Mouse (Mus musculus): ENCODE data around the gene Foxp1. TPM values are rescaled to one million over a fixed set of nuclear protein-coding genes. Genes with fewer than 3 reads are reported as not detected.

Foxp1 gene
- polyA plus RNA-seq, 2 experiments from 2014 or later, result 210 to 217 TPM

DNA sequence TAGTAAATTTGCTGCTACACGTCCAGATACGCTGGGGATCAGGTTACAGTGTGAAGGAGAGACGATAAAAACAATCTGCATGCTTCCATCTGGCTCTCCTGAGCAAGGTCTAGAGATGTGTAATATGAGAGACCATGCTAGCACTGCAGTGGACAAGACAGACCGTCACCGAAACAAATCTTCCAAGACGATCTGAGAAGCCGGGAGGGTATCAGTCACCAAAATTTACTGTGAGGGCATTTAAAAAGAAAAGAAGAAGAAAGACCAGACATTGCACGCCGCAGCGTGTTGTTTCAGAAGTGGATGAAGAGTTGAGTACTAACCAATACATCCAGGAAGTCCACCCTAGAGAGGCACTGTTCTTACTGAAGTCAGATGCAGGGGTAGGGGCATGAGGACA, 39.0 kb downstream of the Foxp1 start:
- no peak for ATAC-seq

DNA sequence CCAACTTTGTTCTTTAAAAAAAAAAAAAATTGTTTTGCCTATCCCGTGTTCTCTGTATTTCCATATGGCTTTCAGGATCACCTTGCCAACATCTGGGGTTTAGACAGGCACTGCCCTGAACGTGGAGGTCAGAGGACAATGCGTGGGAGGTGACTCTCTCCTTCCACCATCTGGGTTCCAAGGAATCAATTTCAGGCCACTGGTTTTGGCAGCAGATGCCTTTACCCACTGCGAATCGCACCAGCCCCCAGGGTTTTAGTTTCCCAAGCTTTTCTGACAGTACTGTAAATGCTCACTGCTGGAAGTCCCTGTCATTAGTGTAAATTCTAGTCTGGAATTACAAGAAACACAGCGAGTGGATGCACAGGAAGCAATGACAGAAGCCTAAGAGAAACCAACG, 41.0 kb downstream of the Foxp1 start:
- no peak for ATAC-seq

DNA sequence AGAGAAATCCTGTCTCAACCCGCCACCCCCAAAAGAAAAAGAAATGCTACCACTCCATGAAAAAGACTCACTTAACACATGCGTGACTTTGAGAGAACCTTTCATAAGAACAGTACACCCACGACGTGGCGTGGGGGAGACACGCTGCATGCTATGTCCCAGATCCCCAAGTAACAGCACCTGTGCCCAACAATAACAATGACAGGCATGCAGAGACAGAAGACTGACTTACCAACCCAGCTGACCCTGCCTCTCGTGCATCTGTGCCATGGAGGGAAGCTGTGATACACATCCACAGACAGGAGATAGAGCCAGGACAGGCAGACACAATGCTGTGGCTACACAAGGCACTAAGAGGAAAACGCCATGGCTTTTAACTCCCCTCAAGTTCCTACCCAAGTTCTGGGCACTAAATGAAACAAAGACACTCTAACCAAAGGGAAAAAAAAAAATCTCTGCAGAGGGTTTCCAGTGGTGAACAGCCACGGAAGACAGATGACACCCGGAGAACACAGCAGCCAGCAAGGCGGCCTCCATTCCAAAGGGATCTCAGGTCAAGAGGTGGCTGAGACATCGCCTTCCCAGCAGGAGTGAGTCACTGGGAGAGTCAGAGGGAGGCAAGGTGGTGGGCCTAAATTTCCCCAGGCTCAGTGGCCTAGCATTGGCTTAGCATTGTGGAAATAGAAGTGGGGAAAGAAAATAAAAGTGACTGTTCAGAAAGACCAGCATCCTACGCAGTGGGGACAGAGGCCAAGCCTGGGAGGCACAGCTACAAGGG, 43.5 kb downstream of the Foxp1 start:
- no peak for ATAC-seq

DNA sequence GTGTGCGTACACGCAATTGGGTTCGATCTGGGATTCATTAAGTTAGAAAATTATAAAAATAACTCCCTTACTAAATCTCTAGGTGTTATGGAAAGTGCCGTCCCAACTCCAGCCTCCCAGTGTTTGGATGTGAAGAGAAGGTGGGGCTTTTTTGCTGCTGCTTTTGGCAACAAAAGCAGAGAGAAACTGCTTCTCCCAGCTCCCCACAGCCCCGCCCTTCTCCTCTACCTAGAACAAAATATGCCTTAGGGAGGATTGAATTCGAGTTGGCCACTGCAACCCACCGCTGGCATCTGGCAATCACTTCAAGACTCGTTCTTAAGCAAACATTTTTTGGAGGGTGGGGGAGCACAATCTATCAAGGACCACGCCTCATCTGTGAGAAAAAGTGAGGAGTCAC, 47.5 kb downstream of the Foxp1 start:
- ATAC-seq, result no peak

DNA sequence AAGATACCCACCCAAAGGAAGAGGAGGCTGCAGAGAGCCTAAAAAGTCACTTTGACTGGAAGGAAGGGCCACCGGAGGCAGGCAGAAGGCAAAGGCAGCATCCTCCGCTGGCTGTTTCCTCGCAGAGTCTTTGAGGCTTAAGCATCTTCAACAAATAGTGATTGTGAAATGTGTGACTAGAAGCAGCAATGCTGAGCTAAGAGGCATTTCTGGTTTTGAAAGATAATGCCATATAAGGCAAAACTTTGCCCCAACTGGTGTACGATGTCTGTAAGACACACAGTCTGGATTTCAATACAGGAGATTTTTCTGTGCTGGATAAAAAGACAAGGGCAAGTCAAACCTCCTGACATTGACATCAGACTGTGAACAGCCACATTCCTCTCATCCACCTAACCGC, 51.6 kb downstream of the Foxp1 start:
- no peak for ATAC-seq

DNA sequence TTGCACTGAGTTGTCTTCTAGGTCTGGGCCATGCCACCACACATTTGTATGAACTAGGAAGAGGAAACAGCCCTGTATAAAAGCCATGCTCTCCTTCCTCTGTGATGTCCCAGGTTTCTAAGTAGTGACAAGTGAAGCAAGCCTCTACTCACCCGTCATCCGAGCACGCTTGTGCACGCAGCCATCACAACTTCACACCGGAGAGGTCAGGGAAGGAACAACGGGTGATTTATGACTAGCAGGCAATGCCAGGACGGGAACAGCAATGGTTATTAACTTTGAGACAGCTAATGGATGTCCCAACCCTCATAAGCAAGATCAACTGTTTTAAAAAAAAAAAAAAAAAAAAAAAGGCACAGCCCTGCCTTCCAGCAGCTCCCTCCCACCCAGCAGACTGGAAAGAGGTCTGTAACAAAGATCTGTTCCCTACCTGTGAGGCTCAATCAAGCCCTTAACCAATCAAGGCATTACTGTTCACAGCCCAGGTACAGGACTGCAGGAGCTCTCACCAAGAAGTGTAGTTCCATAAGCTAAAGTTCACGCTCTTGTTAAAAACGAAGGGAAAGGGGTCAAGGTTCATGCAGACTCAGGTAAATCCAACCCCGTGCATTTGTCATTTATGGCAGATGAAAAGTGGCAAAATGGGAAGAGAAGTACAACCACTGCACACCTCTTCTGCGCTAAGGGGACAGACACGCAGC, 53.2 kb downstream of the Foxp1 start:
- ATAC-seq, result no peak

DNA sequence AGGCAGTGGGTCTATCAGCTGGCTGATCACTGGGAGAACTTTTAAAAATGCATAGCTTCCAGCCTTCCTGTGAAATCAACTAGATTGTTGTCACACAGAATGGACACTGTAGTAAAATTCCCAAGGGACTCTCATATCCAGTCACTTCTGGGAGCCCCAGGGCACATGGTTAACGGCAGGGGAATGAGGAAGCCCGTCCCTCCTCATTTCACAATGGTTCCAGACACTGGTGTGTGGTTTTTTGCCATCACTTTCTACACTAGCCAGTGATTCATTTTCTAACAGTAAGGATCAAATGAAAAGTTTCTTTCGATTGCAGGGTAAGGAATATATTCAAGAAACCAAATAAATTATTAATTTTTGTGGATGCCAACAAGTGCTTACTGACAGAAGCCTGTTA, 54.7 kb downstream of the Foxp1 start:
- ATAC-seq, result no peak

DNA sequence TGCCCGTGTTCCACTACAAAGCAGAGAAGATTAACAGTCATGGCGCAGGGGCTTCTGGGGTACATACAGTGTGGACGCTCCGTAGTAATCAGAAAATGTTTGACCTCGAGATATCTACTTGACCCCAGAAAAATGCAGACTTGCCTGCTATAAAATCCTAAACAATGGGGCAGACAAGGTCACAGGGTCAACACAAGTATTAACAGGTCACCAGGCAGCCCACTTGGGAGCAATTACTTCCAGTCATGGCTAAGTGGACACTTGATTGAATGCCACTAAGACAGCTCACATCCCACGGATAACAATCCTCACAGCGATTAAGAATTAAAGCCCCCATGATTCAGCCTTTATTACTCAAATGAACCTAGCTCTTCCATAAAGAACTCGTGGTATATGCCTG, 55.4 kb downstream of the Foxp1 start:
- ATAC-seq, result no peak

DNA sequence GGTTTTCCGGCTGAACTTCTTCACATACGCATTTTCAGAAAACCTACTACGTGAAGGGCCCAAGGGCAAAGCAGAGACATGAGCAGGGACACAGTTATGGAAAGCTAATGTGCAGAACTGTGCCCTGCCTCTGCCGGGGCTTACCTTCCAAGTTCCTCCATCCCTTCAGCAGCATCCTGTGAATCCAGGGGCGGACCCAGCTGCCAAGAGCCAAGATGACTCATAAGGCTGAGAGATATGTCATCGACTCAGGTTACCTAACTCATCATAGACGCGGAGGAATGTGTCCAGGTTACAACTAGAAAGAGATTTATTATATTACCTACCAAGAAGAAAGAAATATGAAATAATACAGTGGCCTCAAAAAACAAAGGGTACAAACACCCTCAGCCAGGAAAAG, 56.2 kb downstream of the Foxp1 start:
- no peak for ATAC-seq

DNA sequence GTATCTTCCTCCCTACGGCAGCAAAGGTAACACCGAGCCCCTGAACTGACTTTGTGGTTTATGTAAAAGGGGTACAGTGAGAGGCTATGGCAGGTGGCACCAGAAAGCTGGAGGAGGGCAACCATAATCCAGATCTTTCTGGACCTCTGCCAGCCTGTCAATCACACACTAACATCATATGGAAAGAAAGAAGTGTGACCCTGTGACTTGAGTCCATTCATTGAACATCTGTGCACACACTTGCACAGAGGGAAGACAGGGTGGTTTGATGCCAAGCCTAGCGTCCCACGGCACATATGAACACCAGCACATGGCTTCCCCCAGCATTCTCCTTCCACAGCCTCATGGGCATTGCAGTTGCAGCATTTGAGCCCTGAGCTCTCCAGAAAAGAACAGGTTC, 58.1 kb downstream of the Foxp1 start:
- no peak for ATAC-seq

DNA sequence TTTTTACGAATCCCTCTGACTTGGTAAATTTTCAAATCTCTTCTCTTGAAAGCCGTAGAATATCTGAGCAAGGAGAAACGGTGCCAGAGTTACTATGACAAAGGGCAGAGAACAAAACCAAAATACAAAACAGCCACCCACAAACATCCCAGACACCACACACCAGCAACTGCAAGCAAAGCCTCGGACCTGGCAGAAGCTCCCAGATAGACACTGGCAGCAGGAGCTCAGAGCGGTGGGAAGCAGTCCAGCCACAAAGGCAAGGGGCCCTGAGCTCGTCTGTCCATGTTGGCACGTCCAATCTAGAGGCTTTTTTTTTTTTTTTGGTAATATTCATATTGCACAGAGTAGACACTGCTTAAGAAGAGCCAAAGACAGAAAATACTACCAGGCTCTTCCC, 58.6 kb downstream of the Foxp1 start:
- no peak for ATAC-seq

DNA sequence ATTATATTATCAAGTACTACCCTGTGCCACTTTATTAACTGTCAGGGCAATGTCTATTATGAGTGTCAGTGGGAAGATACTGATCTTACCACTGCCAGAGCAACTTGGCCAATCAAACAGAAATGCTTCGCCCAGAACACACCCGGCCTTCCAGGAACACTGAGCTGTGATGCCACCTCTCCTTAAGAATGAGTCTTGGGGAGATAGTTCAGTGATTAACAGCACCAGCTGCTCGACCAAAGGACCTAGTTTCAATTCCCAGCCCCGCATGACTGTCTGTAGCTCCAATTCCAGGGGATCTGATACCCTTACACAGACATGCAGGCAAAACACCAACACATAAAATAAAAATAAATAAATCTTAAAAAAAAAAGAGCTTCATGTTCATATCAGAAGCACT, 63.7 kb downstream of the Foxp1 start:
- no peak for ATAC-seq

DNA sequence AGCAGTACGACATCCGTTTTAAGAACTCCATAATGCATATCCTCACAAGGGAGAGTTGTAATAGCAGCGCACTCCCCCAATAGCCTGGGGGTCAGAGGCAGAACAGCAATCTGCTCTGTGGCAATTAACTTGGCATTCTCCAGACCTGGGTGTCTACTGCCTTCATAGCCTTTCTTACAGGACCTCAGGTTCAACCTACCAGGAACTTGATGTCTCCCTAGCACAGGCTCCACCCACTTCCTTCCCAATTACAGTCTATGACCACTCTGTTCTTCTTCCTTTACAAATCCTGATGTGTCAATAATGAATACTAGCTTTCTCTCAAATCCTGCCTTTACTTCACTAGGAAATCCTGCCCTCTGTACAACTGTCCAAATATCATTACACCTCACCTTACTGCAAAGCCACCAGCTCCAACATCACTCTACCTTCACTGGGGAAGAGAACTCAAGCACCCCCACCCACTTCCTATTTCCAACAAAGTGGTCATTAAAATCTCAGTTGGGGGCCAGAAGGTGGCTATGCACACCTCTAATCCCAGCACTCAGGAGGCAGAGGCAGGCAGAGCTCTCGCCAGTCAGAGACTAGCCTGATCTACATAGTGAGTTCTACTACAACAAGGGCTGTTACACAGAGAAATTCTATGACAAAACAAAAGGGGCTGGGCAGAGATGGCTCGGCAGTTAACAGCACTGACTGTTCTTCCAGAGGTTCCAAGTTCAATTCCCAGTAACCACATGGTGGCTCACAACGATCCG, 68.6 kb downstream of the Foxp1 start:
- ATAC-seq, result no peak

DNA sequence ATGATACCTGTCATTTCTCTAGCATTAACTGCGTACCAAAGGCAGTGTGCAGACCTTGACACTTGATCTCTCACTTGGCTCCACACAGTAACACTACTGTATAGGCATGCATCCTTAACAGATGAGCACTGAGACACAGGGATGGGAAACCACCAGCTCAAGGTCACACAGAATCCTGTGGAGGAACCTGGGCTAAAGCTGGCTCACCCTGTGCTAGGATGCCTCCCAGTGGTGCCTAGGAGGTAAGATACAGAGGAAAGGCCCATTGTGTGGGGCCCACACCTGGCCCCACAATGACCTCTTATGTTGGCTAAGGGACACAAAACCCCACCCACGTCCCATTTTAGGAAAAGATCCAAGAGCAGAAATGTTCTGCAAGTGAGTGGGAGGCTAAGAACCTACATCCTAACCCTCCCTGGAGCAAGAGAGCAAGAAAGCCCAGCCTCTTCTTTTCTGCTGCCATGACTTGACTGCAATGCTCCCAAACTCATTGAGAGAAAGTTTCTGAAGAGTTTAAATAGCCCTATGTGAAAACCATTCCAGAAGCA, 69.8 kb downstream of the Foxp1 start:
- peak; percentile 86 for ATAC-seq

DNA sequence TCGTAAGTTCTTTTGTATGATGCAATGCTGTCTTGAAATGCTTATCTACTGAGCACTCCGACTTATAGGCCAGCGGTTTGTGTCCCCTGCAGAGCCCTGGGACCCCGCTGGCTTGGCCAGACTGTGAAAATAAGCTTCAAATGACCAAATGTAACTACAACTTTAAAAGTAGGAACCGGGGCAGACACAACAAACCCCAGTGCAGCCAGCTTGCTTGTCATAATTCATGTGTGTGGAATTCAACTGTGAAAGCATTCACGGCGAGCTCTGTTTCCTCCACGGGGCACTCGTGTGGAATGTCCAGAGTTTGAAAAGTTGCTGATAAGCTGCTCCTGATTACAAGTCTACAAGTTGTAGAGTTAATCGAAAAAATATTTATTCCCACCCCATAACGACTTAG, 71.0 kb downstream of the Foxp1 start:
- ATAC-seq, result no peak

DNA sequence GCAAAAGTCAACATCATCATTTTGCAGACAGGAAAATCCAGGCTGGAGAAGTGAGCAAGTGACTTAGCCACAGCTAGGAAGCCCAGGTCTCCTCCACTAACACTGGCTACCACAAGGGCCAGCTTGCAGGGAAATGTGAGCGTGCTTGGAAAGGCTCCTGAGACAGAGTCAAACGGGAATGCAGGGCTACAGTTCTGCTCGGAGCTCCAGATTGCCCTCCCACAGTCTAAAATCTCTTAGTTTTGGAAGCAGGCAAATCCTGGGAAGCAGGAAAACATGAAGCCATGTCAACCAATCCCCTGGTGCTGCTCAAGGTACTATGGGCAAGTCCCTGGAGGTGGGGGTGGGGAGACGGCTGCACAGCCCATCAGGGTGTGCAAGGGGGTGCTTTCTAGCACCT, 75.1 kb downstream of the Foxp1 start:
- ATAC-seq, result no peak

DNA sequence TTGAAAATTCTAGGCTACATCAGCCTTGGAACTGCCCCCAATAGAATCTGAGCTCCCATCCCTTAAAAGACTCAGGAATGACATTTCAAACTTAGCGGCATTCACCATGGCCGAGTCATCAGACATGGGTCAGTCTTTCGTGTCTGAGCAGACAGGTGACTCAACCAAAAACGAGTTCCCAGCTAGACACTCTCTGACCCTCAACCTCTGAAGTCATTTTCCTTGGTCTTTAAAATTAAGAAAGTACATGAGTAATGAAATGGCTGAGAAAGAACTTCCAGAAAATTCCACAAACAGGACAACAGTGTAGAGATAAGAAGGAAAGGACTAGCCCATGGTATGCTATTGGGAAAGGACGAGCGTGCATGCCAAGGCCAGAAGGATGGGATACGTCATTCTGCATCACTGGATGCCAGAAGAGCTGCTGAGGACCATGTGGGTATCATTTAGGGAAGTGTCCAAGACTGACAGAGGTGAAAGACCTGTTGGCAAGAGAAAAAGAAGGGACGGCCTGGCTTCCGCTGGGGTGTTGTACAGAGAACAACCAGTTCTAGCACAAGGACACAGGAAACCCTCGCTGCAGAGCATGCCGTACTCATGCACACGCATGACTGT, 75.6 kb downstream of the Foxp1 start:
- no peak for ATAC-seq

DNA sequence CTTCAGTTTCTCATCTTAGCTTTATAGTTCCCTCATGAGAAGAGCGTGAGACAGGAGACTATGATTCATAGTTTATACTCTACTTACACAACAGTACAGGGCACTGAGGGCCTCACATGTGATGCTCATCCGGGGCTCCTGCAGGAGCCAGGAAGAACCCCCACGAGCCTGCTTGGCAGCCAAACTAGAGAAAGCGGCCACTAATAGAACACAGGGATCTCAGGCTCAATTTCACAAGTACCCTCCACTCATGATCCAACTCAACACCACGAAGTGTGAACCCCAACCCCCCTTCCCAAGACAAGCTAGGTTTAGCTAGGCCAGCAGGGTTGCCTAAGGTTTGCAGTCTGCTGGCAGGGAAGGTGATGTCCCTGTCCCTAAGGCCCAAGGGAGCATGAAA, 79.1 kb downstream of the Foxp1 start:
- peak; percentile 54 for ATAC-seq

DNA sequence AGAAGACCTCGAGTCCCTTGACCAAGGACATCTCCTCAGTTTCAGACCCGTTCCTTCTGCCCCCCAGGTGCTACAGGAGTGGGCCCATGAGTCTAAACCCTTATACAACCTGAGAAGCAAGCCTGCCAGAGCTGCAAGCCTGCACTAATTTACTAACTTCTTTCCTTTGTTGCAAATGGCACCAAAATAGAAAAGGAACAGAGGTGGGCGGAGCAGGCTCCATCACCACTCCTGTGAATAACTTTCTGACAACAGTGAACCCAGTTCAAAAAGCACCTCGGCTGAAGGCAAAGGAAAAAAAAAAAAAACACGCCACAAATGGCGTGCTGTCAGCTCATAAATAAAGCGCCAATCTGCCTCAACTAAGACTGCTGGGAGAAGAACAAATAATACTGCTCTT, 81.4 kb downstream of the Foxp1 start:
- no peak for ATAC-seq

DNA sequence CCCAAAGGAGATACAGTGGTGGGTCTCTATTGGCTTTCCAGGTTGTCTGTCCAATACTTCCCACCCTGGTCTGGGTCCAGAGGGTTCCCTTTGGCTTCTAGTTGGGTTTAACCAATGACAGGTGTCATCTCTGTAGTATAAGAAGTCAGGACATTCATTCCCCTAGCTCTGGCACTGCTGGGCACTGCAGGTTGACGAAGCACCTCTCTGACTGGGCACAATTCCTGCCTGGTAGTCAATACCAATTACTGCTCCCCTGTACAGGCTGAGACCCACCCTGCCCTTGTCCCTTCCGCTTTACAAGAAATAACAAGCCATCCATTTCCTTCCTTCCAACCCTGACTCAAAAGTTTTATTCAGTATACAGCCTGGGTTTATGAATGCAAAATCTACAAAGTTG, 81.9 kb downstream of the Foxp1 start:
- ATAC-seq, result no peak

DNA sequence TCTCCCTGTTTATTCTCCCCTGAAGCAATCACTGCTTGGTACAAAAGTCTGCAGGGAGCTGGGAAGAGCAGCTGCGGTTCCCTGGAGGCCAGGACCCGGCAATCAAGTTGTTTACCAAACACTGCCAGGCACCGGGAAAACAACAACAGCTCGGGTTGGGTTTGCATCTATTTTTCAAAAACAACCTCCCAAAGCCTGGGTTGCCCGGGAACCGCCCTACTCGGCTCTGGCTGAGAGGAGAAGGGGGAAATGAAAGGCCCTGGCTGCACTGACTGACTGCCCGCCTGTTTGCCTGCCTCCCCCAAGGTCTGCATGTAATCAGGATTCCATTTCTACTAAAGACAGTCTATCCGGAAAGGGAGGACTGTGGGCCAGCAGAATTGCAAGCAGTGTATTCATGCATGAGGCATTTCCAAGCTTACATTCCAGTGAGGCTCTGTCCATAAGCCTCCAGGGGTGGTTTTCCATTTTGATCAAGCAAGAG, 82.6 kb downstream of the Foxp1 start:
- no peak for ATAC-seq

DNA sequence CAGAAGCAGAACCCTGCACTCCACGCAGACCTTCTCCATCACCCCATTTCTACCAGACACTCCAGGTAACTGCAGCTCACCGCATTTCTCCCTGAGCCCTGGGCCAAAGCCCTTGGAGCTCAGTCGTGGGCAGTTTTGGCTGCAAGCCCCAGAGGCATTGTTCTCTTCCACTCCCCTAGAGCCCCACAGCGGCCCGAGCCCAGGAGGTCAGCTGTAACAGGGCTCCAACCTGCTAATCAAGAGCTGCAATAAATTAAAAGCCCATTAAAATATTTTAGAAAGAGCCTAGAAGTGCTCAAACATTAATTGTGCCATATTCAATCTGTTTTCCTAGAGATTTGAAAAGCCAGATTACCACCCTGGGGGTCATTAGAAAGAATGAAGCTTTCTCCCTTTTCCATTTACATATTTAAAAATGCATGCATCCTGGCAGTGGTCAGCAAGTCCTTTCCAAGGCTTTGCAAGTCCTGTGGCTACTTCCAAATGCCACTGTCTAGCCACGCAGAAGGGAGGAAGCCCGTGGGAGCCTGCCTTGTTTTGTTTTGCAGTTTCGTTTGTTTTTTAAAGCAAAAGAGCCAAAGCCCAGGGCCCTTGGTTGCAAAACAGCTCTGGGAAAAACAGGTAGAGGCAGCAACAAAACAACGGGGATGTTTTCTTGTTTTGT, 83.2 kb downstream of the Foxp1 start:
- ATAC-seq, result no peak

All from activated CD4-positive, CD25-positive, alpha-beta regulatory T cell, adult 4 months (primary cell).